Mouse (Mus musculus): ENCODE measurements around the gene Fuca1. TPM values are rescaled to one million over a fixed set of nuclear protein-coding genes. Genes with fewer than 3 reads are reported as not detected.
"Not testable (repeated sequence)": the region's sequence is repeated elsewhere in the genome, so short reads cannot be mapped to it uniquely, and the experiment has no call there.

The Fuca1 gene
- total RNA-seq, 4 experiments from 2014 or later = 29.8 to 40.8 (median 34.6) TPM

GRCm38 (mm10) chr4:135980223-135980622 is 59.7 kb downstream of the Fuca1 start:
- DNase-seq (ENCODE audit: low spot score) = not testable (repeated sequence)

GRCm38 (mm10) chr4:135981524-135982063 is 61.1 kb downstream of the Fuca1 start:
- no peak for DNase-seq (ENCODE audit: low spot score)

GRCm38 (mm10) chr4:135984556-135984955 is 64.0 kb downstream of the Fuca1 start:
- no peak for DNase-seq (ENCODE audit: low spot score)

- DNase-seq (ENCODE audit: low spot score) = no peak
These were observed 64.7 kb downstream of the Fuca1 start for GRCm38 (mm10) chr4:135985193-135985592.

GRCm38 (mm10) chr4:135985769-135986168 is 65.2 kb downstream of the Fuca1 start:
- DNase-seq (ENCODE audit: low spot score) = no peak

GRCm38 (mm10) chr4:135986301-135986942 is 65.9 kb downstream of the Fuca1 start:
- no peak for DNase-seq (ENCODE audit: low spot score)

GRCm38 (mm10) chr4:135986943-135987710 is 66.6 kb downstream of the Fuca1 start, which contains the start of gene Pithd1:
Gene Pithd1, minus strand, starts transcription at chr4:135987264.
- DNase-seq (ENCODE audit: low spot score) = peak; percentile 90

- DNase-seq (ENCODE audit: low spot score) = no peak
These were observed 67.2 kb downstream of the Fuca1 start for GRCm38 (mm10) chr4:135987714-135988113.

Other genes with a start within 250 kb of the Fuca1 start
- gene Ifnlr1, start 234.4 kb upstream of the Fuca1 start, total RNA-seq (2022) = 1 to 10 TPM; 2.0 to 3.3 (median 2.6) TPM
- gene Il22ra1, start 192.6 kb upstream of the Fuca1 start, total RNA-seq (2022) = under 1 TPM; 0.35 to 0.59 (median 0.39) TPM
- gene Myom3, start 161.0 kb upstream of the Fuca1 start, total RNA-seq (2022) = 1 to 10 TPM in 3 of 4 experiments, under 1 TPM in 1; 0.84 to 2.7 (median 1.6) TPM
- 10 to 100 TPM; 33.2 to 42.3 (median 37.9) TPM for gene Srsf10, start 65.0 kb upstream of the Fuca1 start, total RNA-seq (2022)
- 10 to 100 TPM; 51.2 to 75.7 (median 66.5) TPM for gene Pnrc2, start 46.9 kb upstream of the Fuca1 start, total RNA-seq (2022)
- under 1 TPM; 0.22 to 0.57 (median 0.36) TPM for gene Cnr2, start 25.3 kb upstream of the Fuca1 start, total RNA-seq (2022)
- 10 to 100 TPM; 83.3 to 91.3 (median 85.0) TPM for gene Hmgcl, start 25.7 kb downstream of the Fuca1 start, total RNA-seq (2022)
- gene Gale, start 43.0 kb downstream of the Fuca1 start, total RNA-seq (2022) = 1 to 10 TPM; 1.2 to 3.2 (median 1.6) TPM
- 10 to 100 TPM; 32.5 to 38.4 (median 35.9) TPM for gene Lypla2, start 51.9 kb downstream of the Fuca1 start, total RNA-seq (2022)
- 10 to 100 TPM; 20.8 to 23.4 (median 21.6) TPM for gene Pithd1, start 66.5 kb downstream of the Fuca1 start, total RNA-seq (2022)
- gene Eloa, start 101.0 kb downstream of the Fuca1 start, total RNA-seq (2022) = 10 to 100 TPM; 32.2 to 33.9 (median 33.1) TPM
- 100 to 1,000 TPM; 238 to 318 (median 274) TPM for gene Rpl11, start 132.7 kb downstream of the Fuca1 start, total RNA-seq (2022)
- gene Id3, start 222.8 kb downstream of the Fuca1 start, total RNA-seq (2022) = 10 to 100 TPM; 41.4 to 71.3 (median 61.6) TPM

Measured in heart, adult 8-10 months (tissue).